Mouse (Mus musculus): ENCODE data around the gene Itih5. TPM values are rescaled to one million over a fixed set of nuclear protein-coding genes. Genes with fewer than 3 reads are reported as not detected.

The Itih5 gene
- 0.01 TPM in 2 replicates for polyA plus RNA-seq (2012)

DNA sequence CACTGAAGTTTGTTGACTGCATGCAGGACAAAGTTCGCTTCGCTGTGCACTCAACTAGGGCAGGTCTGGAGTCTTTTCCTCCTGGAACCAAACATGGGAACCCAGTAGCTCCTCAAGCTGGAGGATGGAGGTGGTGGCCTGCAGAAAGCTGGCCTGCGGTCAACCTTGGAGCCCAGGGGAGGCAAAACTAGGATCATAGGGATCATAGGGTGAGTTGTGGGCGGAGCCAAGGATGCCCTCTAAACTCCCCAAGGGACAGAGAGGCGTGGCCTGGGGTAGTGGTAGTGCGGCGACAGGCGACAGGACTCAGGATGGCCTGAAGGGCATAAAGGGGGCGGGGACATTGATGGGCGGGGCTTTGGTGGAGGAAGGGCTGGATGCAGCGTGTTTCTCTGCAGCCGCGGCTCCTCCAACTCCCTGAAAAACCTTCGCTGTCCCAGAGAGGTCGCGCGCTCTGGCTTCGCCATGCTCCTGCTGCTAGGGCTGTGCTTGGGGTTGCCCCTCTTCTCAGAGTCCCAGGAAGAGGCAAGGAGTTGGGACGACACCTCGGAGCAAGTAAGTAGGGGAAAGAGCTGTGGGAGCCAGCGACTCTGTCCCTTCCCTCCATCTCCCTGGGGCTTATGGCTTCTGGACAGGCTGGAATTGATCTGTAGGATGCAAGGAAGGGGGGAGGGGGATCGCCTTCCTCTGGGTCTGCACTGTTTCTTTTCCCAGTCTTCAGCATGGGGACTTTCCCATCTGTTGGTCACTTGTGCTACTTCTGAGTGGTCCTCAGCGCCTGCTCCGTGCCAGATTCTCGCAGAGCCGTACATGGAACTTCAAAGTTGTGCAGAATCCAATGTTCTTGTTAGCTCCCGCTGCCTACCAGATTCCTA lies at the start of gene Itih5:
Itih5 (plus strand) TSS at position 371 of the 875 bp plus-strand sequence.
- no peak for TF ChIP-seq GATA1 (IDR thresholded peaks at IDR 0.05; ENCODE audit: low read length)

- no peak for TF ChIP-seq GATA1 (IDR thresholded peaks at IDR 0.05; ENCODE audit: low read length)
These were observed 44.7 kb upstream of the Itih5 start for GRCm38 (mm10) chr2:10108535-10109189.

GRCm38 (mm10) chr2:10118751-10119150 lies 34.6 kb upstream of the Itih5 start:
- TF ChIP-seq GATA1 (IDR thresholded peaks at IDR 0.05; ENCODE audit: low read length) = no peak

- TF ChIP-seq GATA1 (IDR thresholded peaks at IDR 0.05; ENCODE audit: low read length) = no peak
These were observed 34.1 kb upstream of the Itih5 start for GRCm38 (mm10) chr2:10119276-10119675.

- no peak for TF ChIP-seq GATA1 (IDR thresholded peaks at IDR 0.05; ENCODE audit: low read length)
These were observed 31.5 kb upstream of the Itih5 start for GRCm38 (mm10) chr2:10121826-10122225.

- no peak for TF ChIP-seq GATA1 (IDR thresholded peaks at IDR 0.05; ENCODE audit: low read length)
These were observed 27.2 kb upstream of the Itih5 start for GRCm38 (mm10) chr2:10126122-10126521.

- no peak for TF ChIP-seq GATA1 (IDR thresholded peaks at IDR 0.05; ENCODE audit: low read length)
These were observed 25.9 kb upstream of the Itih5 start for GRCm38 (mm10) chr2:10127471-10127870.

GRCm38 (mm10) chr2:10128571-10128970 lies 24.8 kb upstream of the Itih5 start:
- no peak for TF ChIP-seq GATA1 (IDR thresholded peaks at IDR 0.05; ENCODE audit: low read length)

GRCm38 (mm10) chr2:10130341-10130990 lies 22.9 kb upstream of the Itih5 start:
- TF ChIP-seq GATA1 (IDR thresholded peaks at IDR 0.05; ENCODE audit: low read length) = no peak

DNA sequence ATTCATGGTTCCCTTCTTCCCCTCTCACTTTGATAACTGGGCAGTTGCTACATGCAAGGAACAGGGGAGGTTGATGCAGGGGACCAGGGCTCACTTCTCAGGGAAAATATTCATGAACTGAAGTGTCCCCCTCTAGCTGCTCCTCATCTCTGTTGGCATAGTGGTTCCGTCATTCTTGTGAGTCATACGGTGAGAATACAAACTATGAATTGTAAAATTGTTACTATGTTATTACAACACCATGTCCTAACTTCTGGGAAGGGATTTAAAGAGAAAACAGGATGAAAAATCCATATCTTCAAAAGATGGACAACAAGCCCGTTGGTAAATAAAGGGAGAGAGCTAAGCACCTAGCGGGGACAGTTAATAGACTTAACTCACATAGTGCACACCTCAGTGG lies 22.1 kb upstream of the Itih5 start, which contains the start of gene Itih2:
Itih2 (minus strand) TSS at position 101 of the 400 bp plus-strand sequence.
- TF ChIP-seq GATA1 (IDR thresholded peaks at IDR 0.05; ENCODE audit: low read length) = no peak

GRCm38 (mm10) chr2:10132128-10132527 lies 21.2 kb upstream of the Itih5 start:
- TF ChIP-seq GATA1 (IDR thresholded peaks at IDR 0.05; ENCODE audit: low read length) = no peak

- no peak for TF ChIP-seq GATA1 (IDR thresholded peaks at IDR 0.05; ENCODE audit: low read length)
These were observed 19.4 kb upstream of the Itih5 start for GRCm38 (mm10) chr2:10133941-10134340.

DNA sequence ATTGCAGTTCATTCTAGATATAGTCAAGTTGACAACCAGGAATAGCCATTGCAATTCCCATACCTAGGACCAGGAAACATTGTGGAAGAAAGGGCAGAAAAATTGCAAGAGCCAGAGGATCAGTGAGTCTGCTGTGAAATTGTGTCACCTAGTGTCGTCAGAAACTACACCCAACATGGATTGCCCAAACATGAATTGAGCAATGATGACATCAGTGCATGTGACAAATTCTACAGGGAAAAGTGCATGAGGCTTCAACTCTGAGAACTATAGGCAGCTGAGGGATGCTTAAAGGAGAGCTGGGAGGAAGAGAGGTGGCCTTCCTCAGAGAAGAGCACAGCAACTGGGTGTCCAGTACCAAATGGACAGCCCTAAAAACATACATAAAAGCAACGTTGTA lies 16.1 kb upstream of the Itih5 start:
- TF ChIP-seq GATA1 (IDR thresholded peaks at IDR 0.05; ENCODE audit: low read length) = no peak

GRCm38 (mm10) chr2:10140456-10140855 lies 12.9 kb upstream of the Itih5 start:
- no peak for TF ChIP-seq GATA1 (IDR thresholded peaks at IDR 0.05; ENCODE audit: low read length)

GRCm38 (mm10) chr2:10142472-10143454 lies 10.6 kb upstream of the Itih5 start:
- TF ChIP-seq GATA1 (IDR thresholded peaks at IDR 0.05; ENCODE audit: low read length) = no peak

Measured in G1E-ER4 (cell line).